Mouse (Mus musculus) liver, adult 2 months (tissue): ENCODE measurements at regions not wholly inside any gene's neighbourhood (a gene's known extent, or its start where the extent isn't known, plus 50 kb on each side); places are given as distances from the start of the nearest gene placed in this dataset.

Experiments used
- CTCF ChIP-seq: fragments of 200-500 bp; IDR thresholded peaks from 2 replicates; pipeline ENCODE4 v1.5.1; 2011; ENCODE audit warnings: low read depth, low read length, control low read depth
- POLR2A ChIP-seq: fragments of 200-500 bp; IDR thresholded peaks from 2 replicates; pipeline ENCODE4 v1.6.1; 2011; ENCODE audit warnings: low read length, control low read depth; ENCODE audit not compliant: insufficient read depth; ENCODE audit errors: extremely low read depth

DNA sequence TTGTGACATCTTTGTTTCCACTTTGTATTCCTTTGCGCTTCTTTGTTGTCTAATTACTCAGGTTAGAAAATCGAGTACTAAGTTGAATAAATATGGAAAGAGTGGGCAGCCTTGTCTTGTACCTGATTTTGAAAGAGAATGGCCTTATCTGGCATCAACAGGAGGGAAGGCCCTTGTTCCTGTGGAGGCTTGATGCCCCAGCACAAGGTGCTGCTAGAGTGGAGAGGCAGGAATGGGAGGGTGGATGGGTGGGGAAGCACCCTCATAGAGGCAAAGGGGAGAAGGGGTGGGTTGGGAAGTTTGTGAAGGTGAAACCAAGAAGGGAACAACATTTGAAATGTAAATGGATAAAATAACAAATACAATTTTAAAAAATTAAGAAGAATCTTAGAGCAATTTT is 418.9 kb upstream of the Cdh9 start:
- no peak for TF ChIP-seq CTCF
- no peak for TF ChIP-seq POLR2A
